ENCODE assay signal across 11 mouse cellular contexts in the genomic region with DNA sequence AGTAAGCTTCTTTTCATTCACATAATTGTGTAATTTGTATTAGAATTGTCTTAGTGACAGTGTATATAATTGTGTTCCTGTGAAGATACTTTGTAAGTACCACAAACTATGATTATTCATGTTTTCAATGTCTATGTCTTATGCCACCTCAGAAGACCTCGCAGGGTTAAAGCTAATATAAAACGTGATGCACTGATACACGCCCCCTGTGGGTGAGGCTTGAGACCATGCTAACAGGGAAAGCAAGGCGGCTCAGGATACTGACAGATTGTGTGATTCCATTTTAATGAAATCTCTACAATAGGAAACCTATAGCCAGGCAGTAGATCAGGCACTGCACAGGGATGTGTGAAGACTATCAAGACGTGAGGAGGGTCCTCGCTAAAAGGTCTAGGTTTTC. TPM values are rescaled to one million over a fixed set of nuclear protein-coding genes. Genes with fewer than 3 reads are reported as not detected.
DNase-seq lines count a peak whose midpoint lies in the region; ATAC-seq and TF ChIP-seq lines count a peak whose summit lies in the region.
"Had no signal": no experiment of that assay in that cellular context is flagged by ENCODE, and none has a peak within 500 bp of the region (broad histone marks: within the 10 kb centered on the region; RNA-seq: fewer than 3 reads in every experiment).

No protein-coding gene starts in this region.

- peak; percentile 37 for DNase-seq in hindbrain, embryonic 11.5 days (ENCODE audit: low spot score)
- no peak for DNase-seq in hindbrain, embryonic 14.5 days (ENCODE audit: low spot score)
- peak; percentile 20 for DNase-seq in lung, postnatal 10 days
- no peak for DNase-seq in lung, adult 18-20 months
- peak; percentile 50 for DNase-seq in brain, embryonic 14.5 days (ENCODE audit: low read depth)
- peak; percentile 22 for DNase-seq in embryo, embryonic 10.5 days (ENCODE audit: low spot score)
- DNase-seq in heart, adult 18-20 months: no peak
- no peak for DNase-seq in adrenal gland, postnatal 14 days
- DNase-seq: liver, embryonic 13.5 days had no signal

- H3K4me2 ChIP-seq in hindbrain, embryonic 11.5 days (replicated peaks; ENCODE audit: low read depth, low read length): no peak overlapping the region
- H3K4me2 ChIP-seq in hindbrain, embryonic 14.5 days (replicated peaks): no peak overlapping the region
- H3K4me2 ChIP-seq: liver, embryonic 13.5 days had no signal

- H3K4me3 ChIP-seq in hindbrain, embryonic 11.5 days (ENCODE audit: low read depth, low read length): no peak overlapping the region
- H3K4me3 ChIP-seq in hindbrain, embryonic 14.5 days (replicated peaks; ENCODE audit: low read length): no peak overlapping the region
- H3K4me3 ChIP-seq: liver, embryonic 13.5 days had no signal

- WGBS in hindbrain, embryonic 11.5 days: 59% methylated on average over 6 of the region's 6 CpGs
- 55% methylated on average over 6 of the region's 6 CpGs for WGBS in hindbrain, embryonic 14.5 days

- H3K4me1 ChIP-seq in hindbrain, embryonic 11.5 days (replicated peaks; ENCODE audit: control insufficient read depth, insufficient read depth, low read length): no peaks in the 10 kb centered on the region
- H3K4me1 ChIP-seq in hindbrain, embryonic 14.5 days (replicated peaks; ENCODE audit: control insufficient read depth, insufficient read depth, low read length): no peaks in the 10 kb centered on the region
- H3K4me1 ChIP-seq: liver, embryonic 13.5 days had no signal

- TF ChIP-seq CTCF in brain, embryonic 14.5 days (IDR thresholded peaks at IDR 0.05; ENCODE audit: borderline replicate concordance, extremely low read depth, insufficient read depth, insufficient read length): peak; percentile 48; the same call in 1 of the 2 replicates

- no peak for TF ChIP-seq POLR2A in brain, embryonic 14.5 days (IDR thresholded peaks at IDR 0.05; ENCODE audit: borderline replicate concordance, extremely low read depth, insufficient read depth, insufficient read length, poor library complexity, severe bottlenecking)

- no peak overlapping the region for H3K9ac ChIP-seq in hindbrain, embryonic 11.5 days (ENCODE audit: low read depth, low read length)
- H3K9ac ChIP-seq in hindbrain, embryonic 14.5 days: no peak overlapping the region
- H3K9ac ChIP-seq: liver, embryonic 13.5 days had no signal

- H3K9me3 ChIP-seq in hindbrain, embryonic 11.5 days (ENCODE audit: control insufficient read depth, low read length): no peaks in the 10 kb centered on the region
- no peaks in the 10 kb centered on the region for H3K9me3 ChIP-seq in hindbrain, embryonic 14.5 days (ENCODE audit: control insufficient read depth, low read length)
- H3K9me3 ChIP-seq: liver, embryonic 13.5 days had no signal

- no peaks in the 10 kb centered on the region for H3K27me3 ChIP-seq in hindbrain, embryonic 11.5 days (ENCODE audit: control insufficient read depth, insufficient read depth, low read length)
- no peaks in the 10 kb centered on the region for H3K27me3 ChIP-seq in hindbrain, embryonic 14.5 days (ENCODE audit: control insufficient read depth, insufficient read depth, low read length)
- H3K27me3 ChIP-seq: liver, embryonic 13.5 days had no signal

- no peak overlapping the region for H3K27ac ChIP-seq in hindbrain, embryonic 11.5 days (ENCODE audit: low read depth, low read length)
- H3K27ac ChIP-seq in hindbrain, embryonic 14.5 days: no peak overlapping the region
- H3K27ac ChIP-seq: liver, embryonic 13.5 days had no signal

- no peaks in the 10 kb centered on the region for H3K36me3 ChIP-seq in hindbrain, embryonic 11.5 days (ENCODE audit: control insufficient read depth, insufficient read depth, low read length)
- H3K36me3 ChIP-seq in hindbrain, embryonic 14.5 days (replicated peaks; ENCODE audit: control insufficient read depth, insufficient read depth): no peaks in the 10 kb centered on the region
- H3K36me3 ChIP-seq: liver, embryonic 13.5 days had no signal

- ATAC-seq in hindbrain, embryonic 11.5 days (ENCODE audit: low FRiP score): no peak
- ATAC-seq in hindbrain, embryonic 14.5 days (ENCODE audit: low FRiP score): no peak
- ATAC-seq: CD4-positive, CD25-positive, alpha-beta regulatory T cell, adult 4 months; intestine, embryonic 16.5 days had no signal

RNA-seq across cellular contexts. Expression of a gene that starts 28.9 kb away (rescaled TPM):
- polyA plus RNA-seq in hindbrain, embryonic 11.5 days (2014; fragmentation: Nextera tagmentation; extraction: Ambion mirVana): 51.0 and 64.9 TPM in 2 replicates
- 115 and 130 TPM in 2 replicates for polyA plus RNA-seq in hindbrain, embryonic 14.5 days (2014; fragmentation: Nextera tagmentation; extraction: Ambion mirVana)
- 97.1 and 109 TPM in 2 replicates for polyA plus RNA-seq in brain, embryonic 14.5 days (2012; rRNA removed)
- 1 to 10 TPM; 6.4 to 6.9 TPM for total RNA-seq in heart, adult 18-20 months (2021)
- 38.2 and 39.1 TPM in 2 replicates for total RNA-seq in adrenal gland, postnatal 14 days (2021)

Comparison
In these comparisons a context has a peak if more than half of its experiments do, and no peak if none do; other contexts are left out.
1. DNase-seq: peak in hindbrain, embryonic 11.5 days (single experiment), lung, postnatal 10 days (single experiment), brain, embryonic 14.5 days (single experiment) and embryo, embryonic 10.5 days (single experiment); none in hindbrain, embryonic 14.5 days (single experiment), lung, adult 18-20 months (0 of 2), heart, adult 18-20 months (0 of 2) and adrenal gland, postnatal 14 days (single experiment).